ENCODE assay signal across 8 mouse cellular contexts in the genomic region with DNA sequence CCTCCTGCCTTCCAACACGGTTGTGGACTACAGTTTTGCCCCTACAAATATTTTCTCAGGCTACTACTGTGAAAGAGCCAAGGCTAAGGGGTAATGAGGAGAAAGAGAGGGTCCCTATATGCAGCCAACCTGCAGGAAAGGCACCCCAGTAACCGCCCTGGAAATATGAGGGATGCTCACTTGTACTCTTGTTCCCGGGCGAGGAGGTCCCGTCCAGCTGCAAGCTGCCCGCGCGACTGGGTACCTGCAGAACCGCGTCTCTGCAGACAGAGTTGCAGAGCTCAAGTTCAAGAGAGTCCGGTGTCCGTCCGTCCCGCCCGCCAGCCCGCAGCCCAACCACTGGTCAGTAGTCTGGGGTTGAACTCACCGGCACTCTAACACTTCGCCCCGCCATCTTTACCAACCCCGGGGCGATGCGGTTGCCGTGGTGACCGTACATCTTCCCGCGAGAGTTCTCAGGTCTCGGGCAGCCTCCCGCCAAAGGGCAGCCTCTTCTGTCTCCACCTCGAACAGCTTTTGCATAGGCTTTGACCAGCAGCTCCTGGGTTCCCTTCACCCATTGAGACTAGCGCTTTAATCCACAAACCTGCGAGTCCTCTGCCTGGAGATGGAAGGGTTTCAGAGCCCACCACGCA. TPM values are rescaled to one million over a fixed set of nuclear protein-coding genes. Genes with fewer than 3 reads are reported as not detected.
DNase-seq lines count a peak whose midpoint lies in the region; ATAC-seq lines count a peak whose summit lies in the region.

No protein-coding gene starts in this region.

- H3K27ac ChIP-seq in hindbrain, embryonic 16.5 days (ENCODE audit: low read depth, low read length), result peak overlapping the region; percentile 77
- H3K27ac ChIP-seq in macrophage, result peak overlapping the region; percentile 33; the same call in 1 of the 2 replicates

- H3K36me3 ChIP-seq in hindbrain, embryonic 16.5 days (ENCODE audit: control insufficient read depth, insufficient read depth, low read length), result peaks cover 4% of the 10 kb centered on the region; the same call in 1 of the 2 replicates
- no peaks in the 10 kb centered on the region for H3K36me3 ChIP-seq in macrophage (ENCODE audit: inconsistent target)

- DNase-seq in R1 (ENCODE audit: low read depth, low spot score), result peak; percentile 94
- peak; percentile 91 to 93 for DNase-seq in cerebellum, postnatal 25 days
- peak; percentile 82 to 90 for DNase-seq in frontal cortex, postnatal 36 days (ENCODE audit: low spot score in 2 of 2)
- peak; percentile 84 to 88 for DNase-seq in left cerebral cortex, adult 18-20 months (ENCODE audit: low spot score in 2 of 2)
- peak; percentile 90 for DNase-seq in right cerebral cortex, adult 18-20 months
- peak; percentile 76 for DNase-seq in urinary bladder, postnatal 10 days (ENCODE audit: low spot score)

- peak overlapping the region; percentile 63 for H3K9ac ChIP-seq in hindbrain, embryonic 16.5 days (ENCODE audit: low read depth, low read length)

- H3K79me2 ChIP-seq in macrophage (ENCODE audit: inconsistent target), result no peaks in the 10 kb centered on the region

- WGBS in hindbrain, embryonic 16.5 days, result under 1% methylated on average over 32 of the region's 32 CpGs
- 3% methylated on average over 32 of the region's 32 CpGs for WGBS in macrophage (ENCODE audit: missing documents)

- peak; percentile 98 for ATAC-seq in hindbrain, embryonic 16.5 days

- H3K9me3 ChIP-seq in hindbrain, embryonic 16.5 days (ENCODE audit: control insufficient read depth, low read length), result no peaks in the 10 kb centered on the region

- no peaks in the 10 kb centered on the region for H3K27me3 ChIP-seq in hindbrain, embryonic 16.5 days (replicated peaks; ENCODE audit: control insufficient read depth, insufficient read depth, low read length)

- H3K4me3 ChIP-seq in hindbrain, embryonic 16.5 days (ENCODE audit: low read length), result peak overlapping the region; percentile 52
- H3K4me3 ChIP-seq in macrophage (ENCODE audit: inconsistent target), result peak overlapping the region; percentile 58

- peak overlapping the region; percentile 59 for H3K4me2 ChIP-seq in hindbrain, embryonic 16.5 days (ENCODE audit: low read length)

- H3K4me1 ChIP-seq in hindbrain, embryonic 16.5 days (ENCODE audit: control insufficient read depth, insufficient read depth, low read depth, low read length), result peaks cover 4% of the 10 kb centered on the region

RNA-seq across cellular contexts. Expression of a gene that starts 0.3 kb away (rescaled TPM):
- polyA plus RNA-seq in hindbrain, embryonic 16.5 days (2015; fragmentation: Nextera tagmentation; extraction: Ambion mirVana), result 32.0 and 34.6 TPM in 2 replicates
- 10 to 100 TPM; 10.2 to 14.3 TPM for total RNA-seq in left cerebral cortex, adult 18-20 months (2021)
- total RNA-seq in macrophage (2018; cell fraction: chromatin; rRNA removed), result 10 to 100 TPM in 16 of 26 experiments, 1 to 10 TPM in 9, under 1 TPM in 1; 0.87 to 26.5 (median 12.6) TPM
- total RNA-seq in macrophage (2018; cell fraction: cytosol; rRNA removed), result 1 to 10 TPM in 15 of 26 experiments, under 1 TPM in 11; 0.19 to 3.1 (median 1.1) TPM
- 10 to 100 TPM in 2 of 26 experiments, 1 to 10 TPM in 24; 1.1 to 13.3 (median 5.5) TPM for total RNA-seq in macrophage (2018; cell fraction: nucleus; rRNA removed)
- polyA plus RNA-seq in macrophage (2018), result 1.00 to 1.4 TPM (median 1.1 TPM) in 3 replicates

RNA-seq across cellular contexts. Expression of a gene that starts 40.4 kb away (rescaled TPM):
- 12.5 and 13.2 TPM in 2 replicates for polyA plus RNA-seq in hindbrain, embryonic 16.5 days (2015; fragmentation: Nextera tagmentation; extraction: Ambion mirVana)
- 10 to 100 TPM; 28.8 to 29.9 TPM for total RNA-seq in left cerebral cortex, adult 18-20 months (2021)
- 10 to 100 TPM; 13.6 to 88.1 (median 55.7) TPM for total RNA-seq in macrophage (2018; cell fraction: chromatin; rRNA removed)
- total RNA-seq in macrophage (2018; cell fraction: cytosol; rRNA removed), result 10 to 100 TPM in 23 of 26 experiments, 1 to 10 TPM in 3; 7.9 to 20.3 (median 14.7) TPM
- 10 to 100 TPM; 12.7 to 78.4 (median 36.6) TPM for total RNA-seq in macrophage (2018; cell fraction: nucleus; rRNA removed)
- polyA plus RNA-seq in macrophage (2018), result 9.5 to 10.6 TPM (median 10.1 TPM) in 3 replicates

RNA-seq across cellular contexts. Expression of a gene that starts 53.9 kb away (rescaled TPM):
- polyA plus RNA-seq in hindbrain, embryonic 16.5 days (2015; fragmentation: Nextera tagmentation; extraction: Ambion mirVana), result 8.6 and 9.2 TPM in 2 replicates
- total RNA-seq in left cerebral cortex, adult 18-20 months (2021), result 1 to 10 TPM in 1 of 2 experiments, under 1 TPM in 1; 0.93 to 1.2 TPM
- total RNA-seq in macrophage (2018; cell fraction: chromatin; rRNA removed), result 1 to 10 TPM in 3 of 26 experiments, under 1 TPM in 11, not detected in 12; 0.15 to 3.8 (median 0.50) TPM
- 1 to 10 TPM in 1 of 26 experiments, under 1 TPM in 25; 0.10 to 1.0 (median 0.39) TPM for total RNA-seq in macrophage (2018; cell fraction: cytosol; rRNA removed)
- 1 to 10 TPM in 1 of 26 experiments, under 1 TPM in 13, not detected in 12; 0.06 to 1.6 (median 0.21) TPM for total RNA-seq in macrophage (2018; cell fraction: nucleus; rRNA removed)
- 2.2 to 2.7 TPM in 2 of 3 replicates, not detected in the other for polyA plus RNA-seq in macrophage (2018)

Comparison
In these comparisons a context has a peak if more than half of its experiments do, and no peak if none do; other contexts are left out.
1. Peak in every context shown above with its lines: DNase-seq, ATAC-seq, H3K4me3 ChIP-seq and H3K27ac ChIP-seq.
2. RNA of a gene that starts 0.3 kb away (polyA plus RNA-seq): 32.0 to 34.6 TPM in hindbrain, embryonic 16.5 days; 1.00 to 1.4 TPM in macrophage; every median in the first group is over 10 times any median in the second.